Mouse (Mus musculus): ENCODE results near the gene Tmprss5. TPM values are rescaled to one million over a fixed set of nuclear protein-coding genes. Genes with fewer than 3 reads are reported as not detected.

Gene Tmprss5
- total RNA-seq (2014; rRNA removed) = 0.25 and 1.5 TPM in 2 replicates
- polyA plus RNA-seq (2015; fragmentation: Nextera tagmentation; extraction: Ambion mirVana) = 0.86 and 0.98 TPM in 2 replicates

DNA sequence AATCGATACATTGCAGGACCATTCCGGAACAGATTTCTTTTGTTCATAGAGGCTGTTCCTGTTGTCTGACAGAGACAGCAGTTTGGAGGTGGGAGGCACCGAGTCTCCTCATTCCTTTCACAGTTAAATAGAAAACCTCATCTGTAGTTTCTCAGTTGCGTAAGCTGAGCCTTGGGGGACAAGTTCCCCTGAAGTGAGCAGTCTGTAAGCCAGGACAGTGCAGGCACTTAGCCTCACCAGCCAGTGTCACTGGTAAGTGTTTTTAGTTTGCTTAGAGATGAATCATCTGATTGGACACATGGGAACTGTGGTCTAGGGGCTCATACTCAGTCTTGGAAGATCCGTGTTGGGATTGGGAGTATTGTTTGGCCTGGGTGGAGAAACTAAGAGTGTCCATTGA lies at the start of gene Tmprss5:
TSS of gene Tmprss5 (plus strand) at position 154 of the 400 bp plus-strand sequence.
- no peaks in the 10 kb centered on the region for H3K27me3 ChIP-seq (ENCODE audit: insufficient read depth, low read length)
- H3K9ac ChIP-seq (replicated peaks; ENCODE audit: low read length) = no peak within 1 kb of the TSS
- H3K36me3 ChIP-seq (ENCODE audit: insufficient read depth, low read length) = peaks cover 11% of the 10 kb centered on the region; the same call in 1 of the 2 replicates
- no peak for TF ChIP-seq CTCF (IDR thresholded peaks at IDR 0.05; ENCODE audit: low read depth)
- no peak within 1 kb of the TSS for H3K27ac ChIP-seq
- 46% methylated on average over 5 of the region's 5 CpGs for WGBS
- ATAC-seq (no peak), DNase-seq (ENCODE audit: low spot score) (no peak)
- no peaks in the 10 kb centered on the region for H3K4me1 ChIP-seq (ENCODE audit: insufficient read depth, low read length)
- no peak within 1 kb of the TSS for H3K4me3 ChIP-seq (ENCODE audit: low read length)
- H3K4me2 ChIP-seq (ENCODE audit: low read depth, low read length) = no peak within 1 kb of the TSS
- no peaks in the 10 kb centered on the region for H3K9me3 ChIP-seq (ENCODE audit: low read length)

- H3K36me3 ChIP-seq (ENCODE audit: insufficient read depth, low read length) = peaks cover 41% of the 10 kb centered on the region
- no peak for TF ChIP-seq CTCF (IDR thresholded peaks at IDR 0.05; ENCODE audit: low read depth)
- 95% methylated on average over 4 of the region's 4 CpGs for WGBS
Observed at GRCm38 (mm10) chr9:49034764-49035163, 46.3 kb upstream of the Tmprss5 start.

DNA sequence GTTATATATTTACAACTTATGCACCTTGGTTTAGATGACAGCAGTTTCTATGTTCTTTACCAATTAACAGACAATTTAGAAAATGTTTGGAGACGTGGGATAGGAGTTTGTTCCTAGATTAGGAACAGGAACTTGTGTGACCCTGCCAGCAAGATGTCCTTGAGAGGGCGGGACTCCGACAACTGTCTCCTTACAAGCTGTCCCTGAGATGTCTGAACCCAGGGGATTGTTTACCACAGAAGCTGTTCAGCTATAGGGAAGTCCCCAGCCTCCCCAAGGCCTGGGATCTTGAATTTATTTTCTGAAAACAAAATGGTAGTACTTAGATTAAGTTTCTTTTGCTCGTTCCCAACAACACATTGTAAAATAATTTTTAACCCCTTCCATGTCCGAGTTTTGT lies 30.2 kb upstream of the Tmprss5 start:
- no peaks in the 10 kb centered on the region for H3K4me1 ChIP-seq (ENCODE audit: insufficient read depth, low read length)
- no peaks in the 10 kb centered on the region for H3K27me3 ChIP-seq (ENCODE audit: insufficient read depth, low read length)
- TF ChIP-seq CTCF (IDR thresholded peaks at IDR 0.05; ENCODE audit: low read depth) = no peak
- no peak overlapping the region for H3K4me2 ChIP-seq (ENCODE audit: low read depth, low read length)
- WGBS = 77% methylated on average over 5 of the region's 5 CpGs
- H3K9me3 ChIP-seq (ENCODE audit: low read length) = no peaks in the 10 kb centered on the region
- no peak overlapping the region for H3K4me3 ChIP-seq (ENCODE audit: low read length)
- H3K27ac ChIP-seq = no peak overlapping the region
- ATAC-seq (no peak), DNase-seq (ENCODE audit: low spot score) (no peak)
- no peak overlapping the region for H3K9ac ChIP-seq (replicated peaks; ENCODE audit: low read length)
- H3K36me3 ChIP-seq (ENCODE audit: insufficient read depth, low read length) = no peaks in the 10 kb centered on the region

More at GRCm38 (mm10) chr9:49034764-49035163, 46.3 kb upstream of the Tmprss5 start:
- Histone ChIP-seq H3K4me3 (ENCODE audit: low read length) (no peak overlapping the region), H3K27ac (no peak overlapping the region), H3K4me1 (ENCODE audit: insufficient read depth, low read length) (no peaks in the 10 kb centered on the region), H3K9ac (replicated peaks; ENCODE audit: low read length) (no peak overlapping the region), H3K4me2 (ENCODE audit: low read depth, low read length) (no peak overlapping the region), H3K27me3 (ENCODE audit: insufficient read depth, low read length) (no peaks in the 10 kb centered on the region), H3K9me3 (ENCODE audit: low read length) (no peaks in the 10 kb centered on the region)
- DNase-seq (ENCODE audit: low spot score) (no peak), ATAC-seq (no peak)

- Histone ChIP-seq H3K9ac (replicated peaks; ENCODE audit: low read length) (no peak overlapping the region), H3K36me3 (ENCODE audit: insufficient read depth, low read length) (no peaks in the 10 kb centered on the region), H3K4me1 (ENCODE audit: insufficient read depth, low read length) (peaks cover 1% of the 10 kb centered on the region; the same call in 1 of the 2 replicates), H3K4me3 (ENCODE audit: low read length) (no peak overlapping the region), H3K27ac (no peak overlapping the region), H3K4me2 (ENCODE audit: low read depth, low read length) (no peak overlapping the region), H3K27me3 (ENCODE audit: insufficient read depth, low read length) (no peaks in the 10 kb centered on the region), H3K9me3 (ENCODE audit: low read length) (no peaks in the 10 kb centered on the region)
- peak; percentile 84 for DNase-seq (ENCODE audit: low spot score)
- TF ChIP-seq CTCF (IDR thresholded peaks at IDR 0.05; ENCODE audit: low read depth) = peak; percentile 87
- WGBS = 15% methylated on average over 5 of the region's 5 CpGs
- no peak for ATAC-seq
Observed at GRCm38 (mm10) chr9:49051349-49051748, 29.7 kb upstream of the Tmprss5 start.

- H3K9me3 ChIP-seq (ENCODE audit: low read length) = no peaks in the 10 kb centered on the region
- no peak overlapping the region for H3K27ac ChIP-seq
- DNase-seq (ENCODE audit: low spot score) (no peak), ATAC-seq (no peak)
- H3K4me2 ChIP-seq (ENCODE audit: low read depth, low read length) = no peak overlapping the region
- no peaks in the 10 kb centered on the region for H3K27me3 ChIP-seq (ENCODE audit: insufficient read depth, low read length)
- peaks cover 4% of the 10 kb centered on the region; the same call in 1 of the 2 replicates for H3K4me1 ChIP-seq (ENCODE audit: insufficient read depth, low read length)
- H3K4me3 ChIP-seq (ENCODE audit: low read length) = no peak overlapping the region
- WGBS = 85% methylated on average over 3 of the region's 3 CpGs
- H3K36me3 ChIP-seq (ENCODE audit: insufficient read depth, low read length) = 0 out of 2 replicates have a peak, but pooled peaks cover 6% of the 10 kb centered on the region
- H3K9ac ChIP-seq (replicated peaks; ENCODE audit: low read length) = no peak overlapping the region
- TF ChIP-seq CTCF (IDR thresholded peaks at IDR 0.05; ENCODE audit: low read depth) = no peak
Observed at GRCm38 (mm10) chr9:49054028-49054427, 27.0 kb upstream of the Tmprss5 start.

DNA sequence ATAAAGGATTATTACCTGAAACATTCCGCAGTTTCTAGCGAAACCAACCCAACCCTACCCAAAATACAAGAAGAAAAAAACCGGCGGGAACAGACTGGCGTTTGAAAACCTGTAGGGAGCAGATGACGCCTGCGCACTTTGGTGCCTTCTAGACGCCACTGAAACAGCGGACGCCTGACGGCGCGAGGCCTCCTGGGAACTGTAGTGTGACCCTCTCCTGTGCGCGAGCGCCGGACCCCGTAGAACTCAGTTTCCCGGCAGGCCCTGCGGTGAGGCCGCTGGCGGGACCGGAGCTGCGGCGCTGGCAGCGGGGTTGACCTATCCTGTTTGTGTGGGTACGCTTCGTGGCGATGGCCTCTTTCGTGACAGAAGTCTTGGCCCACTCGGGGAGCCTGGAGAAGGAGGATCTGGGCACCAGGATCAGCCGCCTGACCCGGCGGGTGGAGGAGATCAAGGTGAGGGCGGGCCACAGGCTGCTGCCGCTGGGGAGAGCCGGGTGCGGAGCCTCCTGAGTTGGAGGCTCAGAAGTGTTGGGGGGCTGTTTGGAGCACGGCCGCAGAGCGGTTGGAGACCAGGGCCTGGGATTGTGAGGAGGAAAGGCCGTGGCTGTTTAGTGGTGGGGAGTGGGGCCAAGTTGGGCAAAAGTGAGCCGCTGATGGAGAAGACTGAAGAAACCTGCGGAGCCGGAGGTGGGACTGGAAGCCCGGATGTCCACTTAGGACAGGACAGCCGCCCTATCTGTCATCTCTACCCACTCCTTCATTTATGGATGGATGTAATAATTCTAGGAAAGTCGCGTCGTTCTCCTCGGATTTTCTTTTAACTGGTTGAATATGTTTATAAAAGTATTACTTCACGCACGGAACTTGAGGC lies 25.5 kb upstream of the Tmprss5 start, which contains the start of gene Zw10:
TSS of gene Zw10 (plus strand) at position 281 of the 873 bp plus-strand sequence.
- WGBS = under 1% methylated on average over 53 of the region's 53 CpGs
- Histone ChIP-seq H3K27ac (no peak within 1 kb of the TSS), H3K9me3 (ENCODE audit: low read length) (no peaks in the 10 kb centered on the region), H3K9ac (replicated peaks; ENCODE audit: low read length) (peak within 1 kb of the TSS; percentile 47), H3K4me3 (ENCODE audit: low read length) (peak within 1 kb of the TSS; percentile 55), H3K27me3 (ENCODE audit: insufficient read depth, low read length) (no peaks in the 10 kb centered on the region), H3K4me1 (ENCODE audit: insufficient read depth, low read length) (peaks cover 4% of the 10 kb centered on the region; the same call in 1 of the 2 replicates), H3K4me2 (ENCODE audit: low read depth, low read length) (peak within 1 kb of the TSS; percentile 62), H3K36me3 (ENCODE audit: insufficient read depth, low read length) (0 out of 2 replicates have a peak, but pooled peaks cover 6% of the 10 kb centered on the region)
- peak; percentile 99 for ATAC-seq
- DNase-seq (ENCODE audit: low spot score) = peak; percentile 99
- TF ChIP-seq CTCF (IDR thresholded peaks at IDR 0.05; ENCODE audit: low read depth) = no peak

All from hindbrain, postnatal 0 days (tissue).